Comparison of ENCODE assay signal across 11 mouse cellular contexts in the genomic region with DNA sequence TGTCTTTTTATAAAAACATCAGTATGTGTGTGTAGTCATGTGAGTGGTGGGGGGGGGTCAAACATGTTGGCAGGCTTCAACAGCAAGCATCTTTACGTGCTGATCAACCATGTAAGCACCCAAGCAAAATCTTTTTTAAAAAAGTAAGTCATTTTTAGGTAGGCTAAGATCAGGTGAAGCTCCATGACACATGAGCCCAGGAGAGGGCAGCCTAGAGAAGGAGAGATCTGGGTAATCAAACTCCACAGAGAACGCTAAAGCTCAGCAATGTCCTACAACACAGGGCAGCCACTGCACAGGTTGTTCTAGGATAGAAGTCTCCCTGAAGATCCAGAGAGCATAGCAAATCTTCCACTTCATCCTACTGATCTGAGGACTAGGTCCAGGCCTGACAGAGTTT. TPM values are rescaled to one million over a fixed set of nuclear protein-coding genes. Genes with fewer than 3 reads are reported as not detected.
DNase-seq lines count a peak whose midpoint lies in the region; ATAC-seq and TF ChIP-seq lines count a peak whose summit lies in the region.
"Had no signal": no experiment of that assay in that cellular context is flagged by ENCODE, and none has a peak within 500 bp of the region (broad histone marks: within the 10 kb centered on the region; RNA-seq: fewer than 3 reads in every experiment).

No protein-coding gene starts in this region.

- no peaks in the 10 kb centered on the region for H3K27me3 ChIP-seq in heart, postnatal 0 days (ENCODE audit: control insufficient read depth, insufficient read depth, low read length)
- no peaks in the 10 kb centered on the region for H3K27me3 ChIP-seq in lung, embryonic 14.5 days (ENCODE audit: insufficient read depth, low read length)
- H3K27me3 ChIP-seq: heart, embryonic 13.5 days had no signal

- no peaks in the 10 kb centered on the region for H3K4me1 ChIP-seq in heart, postnatal 0 days (ENCODE audit: control insufficient read depth, insufficient read depth)
- no peaks in the 10 kb centered on the region for H3K4me1 ChIP-seq in lung, embryonic 14.5 days (ENCODE audit: insufficient read depth)
- H3K4me1 ChIP-seq in lung, adult 2 months (ENCODE audit: control insufficient read depth, insufficient read depth, low read length): peaks cover 4% of the 10 kb centered on the region; the same call in 1 of the 2 replicates
- H3K4me1 ChIP-seq: heart, embryonic 13.5 days had no signal

- 53% methylated on average over 2 of the region's 2 CpGs for WGBS in heart, postnatal 0 days
- 63% methylated on average over 2 of the region's 2 CpGs for WGBS in lung, embryonic 14.5 days
- WGBS in lung, adult 2 months: 65% methylated on average over 2 of the region's 2 CpGs

- H3K36me3 ChIP-seq in heart, postnatal 0 days (replicated peaks; ENCODE audit: control insufficient read depth, insufficient read depth, low read length): peaks cover 75% of the 10 kb centered on the region
- H3K36me3 ChIP-seq in lung, embryonic 14.5 days (ENCODE audit: insufficient read depth): peaks cover 70% of the 10 kb centered on the region

- no peak overlapping the region for H3K4me2 ChIP-seq in heart, postnatal 0 days (ENCODE audit: low read depth, low read length)
- H3K4me2 ChIP-seq in lung, embryonic 14.5 days: no peak overlapping the region
- H3K4me2 ChIP-seq: heart, embryonic 13.5 days had no signal

- no peak for TF ChIP-seq POLR2A in lung, adult 2 months (IDR thresholded peaks at IDR 0.05; ENCODE audit: borderline replicate concordance, extremely low read depth, low read depth, low read length)

- ATAC-seq in heart, postnatal 0 days (ENCODE audit: insufficient read depth, low read depth): no peak
- no peak for ATAC-seq in lung, embryonic 14.5 days (ENCODE audit: insufficient read depth)
- ATAC-seq in monocyte, adult 5-6 weeks (replicated peaks; ENCODE audit: insufficient number of reproducible peaks, low FRiP score, low TSS enrichment, poor library complexity, severe bottlenecking): no peak

- TF ChIP-seq EP300 in heart, postnatal 0 days (IDR thresholded peaks at IDR 0.05; ENCODE audit: low read depth): no peak

- H3K9ac ChIP-seq in heart, postnatal 0 days (replicated peaks; ENCODE audit: low read depth, low read length): no peak overlapping the region
- H3K9ac ChIP-seq in lung, embryonic 14.5 days: no peak overlapping the region
- H3K9ac ChIP-seq: heart, embryonic 13.5 days had no signal

- no peak overlapping the region for H3K4me3 ChIP-seq in heart, postnatal 0 days (ENCODE audit: low read depth, low read length)
- H3K4me3 ChIP-seq in lung, embryonic 14.5 days (ENCODE audit: low read depth, low read length): no peak overlapping the region
- H3K4me3 ChIP-seq in lung, adult 2 months (replicated peaks; ENCODE audit: extremely low read depth, low read depth, low read length): no peak overlapping the region
- H3K4me3 ChIP-seq: heart, embryonic 13.5 days had no signal

- H3K9me3 ChIP-seq in heart, postnatal 0 days (replicated peaks; ENCODE audit: control insufficient read depth, low read length): no peaks in the 10 kb centered on the region
- no peaks in the 10 kb centered on the region for H3K9me3 ChIP-seq in lung, embryonic 14.5 days (ENCODE audit: low read depth, low read length)
- H3K9me3 ChIP-seq: heart, embryonic 13.5 days had no signal

- DNase-seq in heart, postnatal 0 days (ENCODE audit: low spot score): peak; percentile 14
- no peak for DNase-seq in heart, adult 8-10 months (ENCODE audit: low spot score)
- DNase-seq in lung, embryonic 14.5 days: no peak
- no peak for DNase-seq in lung, adult 2 months
- DNase-seq in ES-CJ7 (ENCODE audit: low read depth, low spot score): peak; percentile 38
- DNase-seq in brain, adult 2 months (ENCODE audit: low read depth, low spot score): peak; percentile 44
- no peak for DNase-seq in thymus, postnatal 36 days
- DNase-seq: adrenal gland, adult 8-10 months; thymus, adult 2 months had no signal

- TF ChIP-seq CTCF in heart, postnatal 0 days (IDR thresholded peaks at IDR 0.05; ENCODE audit: low read depth): peak; percentile 42
- peak; percentile 24 for TF ChIP-seq CTCF in lung, embryonic 14.5 days (IDR thresholded peaks at IDR 0.05; ENCODE audit: low read depth)
- TF ChIP-seq CTCF in lung, adult 2 months (IDR thresholded peaks at IDR 0.05; ENCODE audit: insufficient read depth, low read length): no peak

- H3K27ac ChIP-seq in heart, postnatal 0 days (ENCODE audit: low read depth): no peak overlapping the region
- no peak overlapping the region for H3K27ac ChIP-seq in lung, embryonic 14.5 days (ENCODE audit: low read depth)
- H3K27ac ChIP-seq: heart, embryonic 13.5 days had no signal

RNA-seq across cellular contexts. Expression of a gene that starts 37.9 kb away (rescaled TPM):
- 41.9 and 59.4 TPM in 2 replicates for total RNA-seq in heart, postnatal 0 days (2014; rRNA removed; ENCODE audit: low replicate concordance)
- polyA plus RNA-seq in heart, postnatal 0 days (2015; fragmentation: Nextera tagmentation; extraction: Ambion mirVana): 29.0 and 29.9 TPM in 2 replicates
- total RNA-seq in heart, adult 8-10 months (2022): 100 to 1,000 TPM in 3 of 4 experiments, 10 to 100 TPM in 1; 90.8 to 107 (median 104) TPM
- 26.5 and 27.6 TPM in 2 replicates for polyA plus RNA-seq in lung, embryonic 14.5 days (2014; fragmentation: Nextera tagmentation; extraction: Ambion mirVana)
- polyA plus RNA-seq in lung, adult 2 months (2012; rRNA removed): 103 and 116 TPM in 2 replicates
- 2.2 to 23.9 TPM (median 6.5 TPM) in 3 replicates for total RNA-seq in monocyte, adult 5-6 weeks (2017)

RNA-seq across cellular contexts. Expression of a gene that starts 50.8 kb away (rescaled TPM):
- total RNA-seq in heart, postnatal 0 days (2014; rRNA removed; ENCODE audit: low replicate concordance): 15.8 and 16.7 TPM in 2 replicates
- 7.2 and 7.7 TPM in 2 replicates for polyA plus RNA-seq in heart, postnatal 0 days (2015; fragmentation: Nextera tagmentation; extraction: Ambion mirVana)
- 10 to 100 TPM; 21.3 to 22.8 (median 22.1) TPM for total RNA-seq in heart, adult 8-10 months (2022)
- polyA plus RNA-seq in lung, embryonic 14.5 days (2014; fragmentation: Nextera tagmentation; extraction: Ambion mirVana): 23.9 and 26.2 TPM in 2 replicates
- polyA plus RNA-seq in lung, adult 2 months (2012; rRNA removed): 26.9 and 40.7 TPM in 2 replicates
- 36.8 to 80.0 TPM (median 45.1 TPM) in 3 replicates for total RNA-seq in monocyte, adult 5-6 weeks (2017)

RNA-seq across cellular contexts. Expression of a gene that starts 52.1 kb away (rescaled TPM):
- total RNA-seq in heart, postnatal 0 days (2014; rRNA removed; ENCODE audit: low replicate concordance): not detected in 2 replicates
- polyA plus RNA-seq in heart, postnatal 0 days (2015; fragmentation: Nextera tagmentation; extraction: Ambion mirVana): 0.14 and 0.33 TPM in 2 replicates
- total RNA-seq in heart, adult 8-10 months (2022): under 1 TPM; 0.38 to 0.60 (median 0.47) TPM
- 1.8 and 2.3 TPM in 2 replicates for polyA plus RNA-seq in lung, embryonic 14.5 days (2014; fragmentation: Nextera tagmentation; extraction: Ambion mirVana)
- polyA plus RNA-seq in lung, adult 2 months (2012; rRNA removed): 1.5 and 2.4 TPM in 2 replicates
- not detected in 3 replicates for total RNA-seq in monocyte, adult 5-6 weeks (2017)

RNA-seq across cellular contexts. Expression of a gene that starts 59.1 kb away (rescaled TPM):
- 19,517 and 23,614 TPM in 2 replicates for total RNA-seq in heart, postnatal 0 days (2014; rRNA removed; ENCODE audit: low replicate concordance)
- polyA plus RNA-seq in heart, postnatal 0 days (2015; fragmentation: Nextera tagmentation; extraction: Ambion mirVana): 9,758 and 9,784 TPM in 2 replicates
- total RNA-seq in heart, adult 8-10 months (2022): 1,000 to 10,000 TPM; 7,887 to 9,725 (median 8,934) TPM
- 2,183 and 2,273 TPM in 2 replicates for polyA plus RNA-seq in lung, embryonic 14.5 days (2014; fragmentation: Nextera tagmentation; extraction: Ambion mirVana)
- polyA plus RNA-seq in lung, adult 2 months (2012; rRNA removed): 1,519 and 1,632 TPM in 2 replicates
- total RNA-seq in monocyte, adult 5-6 weeks (2017): 601 to 762 TPM (median 711 TPM) in 3 replicates

Comparison
In these comparisons a context has a peak if more than half of its experiments do, and no peak if none do; other contexts are left out.
1. DNase-seq: peak in heart, postnatal 0 days (single experiment), ES-CJ7 (single experiment) and brain, adult 2 months (single experiment); none in heart, adult 8-10 months (single experiment), lung, embryonic 14.5 days (single experiment), lung, adult 2 months (single experiment) and thymus, postnatal 36 days (0 of 2).